Mouse (Mus musculus) midbrain, postnatal 0 days (tissue): ENCODE results near the gene Ism2. TPM values are rescaled to one million over a fixed set of nuclear protein-coding genes. Genes with fewer than 3 reads are reported as not detected.

Source experiments
- ATAC-seq: fragments of 200-750 bp; cut with Nextera tagmentation; 2 replicates; pipeline ENCODE4 v1.8.0; 2017; ENCODE audit warnings: moderate number of reproducible peaks, mild to moderate bottlenecking, moderate TSS enrichment, moderate library complexity; ENCODE audit not compliant: low FRiP score
- DNase-seq: peaks from one replicate; pipeline ENCODE4 v3.0.0-alpha.2; 2015; ENCODE audit warnings: low spot score
- H3K27ac ChIP-seq: fragments of 300-500 bp; sonication (generic); 2 replicates; pipeline ENCODE4 v1.5.1; 2014; ENCODE audit warnings: low read depth, mild to moderate bottlenecking, low read length, mixed read lengths
- H3K27me3 ChIP-seq: fragments of 300-500 bp; sonication (generic); 2 replicates; pipeline ENCODE4 v1.6.1; 2014; ENCODE audit warnings: low read length, control low read depth, mixed read lengths; ENCODE audit not compliant: insufficient read depth
- H3K36me3 ChIP-seq: fragments of 300-500 bp; sonication (generic); 2 replicates; pipeline ENCODE4 v1.6.1; 2014; ENCODE audit warnings: low read length, control low read depth, mixed read lengths; ENCODE audit not compliant: insufficient read depth
- H3K4me1 ChIP-seq: fragments of 300-500 bp; sonication (generic); 2 replicates; pipeline ENCODE4 v1.6.1; 2014; ENCODE audit warnings: mild to moderate bottlenecking, control low read depth, antibody characterized with exemption, low read length, mixed read lengths; ENCODE audit not compliant: insufficient read depth
- H3K4me2 ChIP-seq: fragments of 300-500 bp; sonication (generic); 2 replicates; pipeline ENCODE4 v1.6.1; 2014; ENCODE audit warnings: low read depth, mild to moderate bottlenecking, low read length, mixed read lengths; ENCODE audit not compliant: poor library complexity, severe bottlenecking
- H3K4me3 ChIP-seq: fragments of 300-500 bp; sonication (generic); 2 replicates; pipeline ENCODE4 v1.5.1; 2014; ENCODE audit warnings: low read depth, mild to moderate bottlenecking, low read length, moderate library complexity
- H3K9ac ChIP-seq: fragments of 300-500 bp; sonication (generic); replicated peaks from 2 replicates; pipeline ENCODE4 v1.6.1; 2014; ENCODE audit warnings: mild to moderate bottlenecking, low read length, moderate library complexity, mixed read lengths; ENCODE audit not compliant: poor library complexity, severe bottlenecking
- H3K9me3 ChIP-seq: fragments of 300-500 bp; sonication (generic); 2 replicates; pipeline ENCODE4 v1.6.1; 2016; ENCODE audit warnings: low read length, control low read depth
- CTCF ChIP-seq: IDR thresholded peaks from 2 replicates; pipeline ENCODE4 v1.5.1; 2016; ENCODE audit warnings: antibody characterized with exemption, mild to moderate bottlenecking
- WGBS: fragments of 180-500 bp; shearing (Covaris S2); extraction: QIAGEN DNeasy Blood & Tissue Kit; methylation state at CpG from one replicate; pipeline ENCODE4 v1.1.7; 2014; 5-methylcytosine and 5-hydroxymethylcytosine counted together
- polyA plus RNA-seq: library from polyadenylated mRNA; unstranded; fragments of >200 nt; fragmentation: Nextera tagmentation; extraction: Ambion mirVana; gene quantifications from 2 replicates; pipeline ENCODE4 v1.2.1, GENCODE M21; 2015
- total RNA-seq: library from RNA; depleted of rRNA; stranded (reverse); fragments of >200 nt; gene quantifications from 2 replicates; pipeline ENCODE4 v1.2.3, GENCODE M21; 2014

Gene Ism2
- total and polyA plus RNA-seq, 2 experiments from 2014 or later: 1.3 to 1.6 TPM

GRCm38 (mm10) chr12:87266827-87267603, 32.5 kb downstream of the Ism2 start:
- Histone ChIP-seq H3K4me1 (0 out of 2 replicates have a peak, but pooled peaks cover 9% of the 10 kb centered on the region), H3K36me3 (peaks cover 33% of the 10 kb centered on the region), H3K27me3 (no peaks in the 10 kb centered on the region), H3K9me3 (no peaks in the 10 kb centered on the region), H3K4me3 (peak overlapping the region; percentile 62), H3K9ac (peak overlapping the region; percentile 71), H3K4me2 (peak overlapping the region; percentile 62), H3K27ac (peak overlapping the region; percentile 86)
- TF ChIP-seq CTCF: no peak
- ATAC-seq: peak; percentile 70
- DNase-seq: peak; percentile 26
- WGBS: 0% methylated on average over 31 of the region's 31 CpGs

- Histone ChIP-seq H3K9me3 (no peaks in the 10 kb centered on the region), H3K27ac (peak within 1 kb of the TSS; percentile 86), H3K4me3 (peak within 1 kb of the TSS; percentile 62), H3K9ac (peak within 1 kb of the TSS; percentile 71), H3K4me1 (0 out of 2 replicates have a peak, but pooled peaks cover 9% of the 10 kb centered on the region), H3K36me3 (peaks cover 33% of the 10 kb centered on the region), H3K27me3 (no peaks in the 10 kb centered on the region), H3K4me2 (peak within 1 kb of the TSS; percentile 62)
- peak; percentile 97 for ATAC-seq
- WGBS: under 1% methylated on average over 31 of the region's 31 CpGs
- TF ChIP-seq CTCF: peak; percentile 64
- peak; percentile 99 for DNase-seq
Measured at GRCm38 (mm10) chr12:87266108-87266826, 33.2 kb downstream of the Ism2 start, which contains the start of the genes Vipas39 and Ahsa1. TSS of gene Vipas39 (minus strand) at chr12:87266256. TSS of gene Ahsa1 (plus strand) at chr12:87266479.

DNA sequence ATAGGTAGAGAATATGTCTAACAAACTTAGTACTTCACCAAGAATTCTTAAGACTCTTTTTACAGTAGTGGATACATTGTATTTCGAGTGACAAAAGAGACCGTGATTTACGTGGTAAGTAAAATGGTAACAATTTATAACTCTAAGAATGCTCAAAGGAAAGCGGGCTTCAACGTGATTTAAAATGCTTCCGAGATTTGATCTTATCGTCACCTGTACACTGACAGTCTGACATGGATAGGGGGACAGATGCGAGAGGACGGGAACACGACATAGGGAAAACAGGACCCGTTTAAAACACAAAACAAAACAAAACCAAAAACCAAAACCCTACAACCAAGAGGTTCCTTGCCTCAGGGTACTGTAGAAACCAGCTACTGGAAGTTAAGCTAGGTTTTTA, 34.1 kb downstream of the Ism2 start:
- H3K27me3 ChIP-seq: no peaks in the 10 kb centered on the region
- DNase-seq (no peak), ATAC-seq (no peak)
- peak overlapping the region; percentile 54 for H3K4me2 ChIP-seq
- WGBS: 25% methylated on average over 11 of the region's 11 CpGs
- 0 out of 2 replicates have a peak, but pooled peaks cover 9% of the 10 kb centered on the region for H3K4me1 ChIP-seq
- TF ChIP-seq CTCF: no peak
- H3K4me3 ChIP-seq: peak overlapping the region; percentile 62
- peak overlapping the region; percentile 71 for H3K9ac ChIP-seq
- H3K9me3 ChIP-seq: no peaks in the 10 kb centered on the region
- peak overlapping the region; percentile 86 for H3K27ac ChIP-seq
- peaks cover 29% of the 10 kb centered on the region for H3K36me3 ChIP-seq

GRCm38 (mm10) chr12:87260562-87260961, 38.9 kb downstream of the Ism2 start:
- no peak for TF ChIP-seq CTCF
- H3K4me2 ChIP-seq: no peak overlapping the region
- H3K36me3 ChIP-seq: peaks cover 45% of the 10 kb centered on the region
- no peak for DNase-seq
- H3K9me3 ChIP-seq: no peaks in the 10 kb centered on the region
- WGBS: 96% methylated on average over 8 of the region's 8 CpGs
- no peak overlapping the region for H3K9ac ChIP-seq
- H3K4me3 ChIP-seq: no peak overlapping the region
- H3K27ac ChIP-seq: no peak overlapping the region
- ATAC-seq: no peak
- no peaks in the 10 kb centered on the region for H3K4me1 ChIP-seq
- H3K27me3 ChIP-seq: no peaks in the 10 kb centered on the region

DNA sequence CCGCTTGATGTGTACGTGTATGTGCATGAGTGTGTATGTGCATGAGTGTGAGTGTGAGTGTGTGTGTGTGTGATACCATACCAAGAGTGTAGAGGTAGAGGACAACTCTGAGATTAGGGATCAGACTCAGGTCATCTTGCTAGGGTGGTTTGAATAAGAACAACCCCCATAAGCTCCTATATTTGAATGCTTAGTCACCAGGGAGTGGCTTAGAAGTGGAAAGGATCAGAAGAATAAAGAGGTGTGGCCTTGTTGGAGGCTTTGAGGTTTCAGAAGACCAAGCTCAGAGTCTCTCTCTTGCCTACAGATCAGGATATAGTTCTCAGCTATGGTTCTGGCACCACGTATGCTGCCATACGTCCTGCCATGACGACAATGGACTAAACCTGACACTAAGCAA, 42.9 kb downstream of the Ism2 start:
- H3K9ac ChIP-seq: no peak overlapping the region
- H3K9me3 ChIP-seq: no peaks in the 10 kb centered on the region
- 92% methylated on average over 5 of the region's 5 CpGs for WGBS
- no peak overlapping the region for H3K4me2 ChIP-seq
- H3K27ac ChIP-seq: no peak overlapping the region
- no peaks in the 10 kb centered on the region for H3K27me3 ChIP-seq
- ATAC-seq (no peak), DNase-seq (no peak)
- no peaks in the 10 kb centered on the region for H3K4me1 ChIP-seq
- TF ChIP-seq CTCF: no peak
- peaks cover 63% of the 10 kb centered on the region for H3K36me3 ChIP-seq
- H3K4me3 ChIP-seq: no peak overlapping the region

GRCm38 (mm10) chr12:87253878-87254277, 45.6 kb downstream of the Ism2 start:
- Histone ChIP-seq H3K27me3 (no peaks in the 10 kb centered on the region), H3K9me3 (no peaks in the 10 kb centered on the region), H3K36me3 (peaks cover 75% of the 10 kb centered on the region), H3K4me3 (no peak overlapping the region), H3K9ac (no peak overlapping the region), H3K4me2 (no peak overlapping the region), H3K27ac (no peak overlapping the region), H3K4me1 (no peaks in the 10 kb centered on the region)
- DNase-seq (no peak), ATAC-seq (no peak)
- WGBS: 92% methylated on average over 6 of the region's 6 CpGs
- TF ChIP-seq CTCF: no peak
